Mouse (Mus musculus): ENCODE measurements around the gene Hoxa2. TPM values are rescaled to one million over a fixed set of nuclear protein-coding genes. Genes with fewer than 3 reads are reported as not detected.
A peak's percentile ranks its signal among the peaks of the same experiment; 100 is the strongest.

Gene Hoxa2
- polyA plus RNA-seq, 1 experiment from 2014 or later, result 14.4 TPM

DNA sequence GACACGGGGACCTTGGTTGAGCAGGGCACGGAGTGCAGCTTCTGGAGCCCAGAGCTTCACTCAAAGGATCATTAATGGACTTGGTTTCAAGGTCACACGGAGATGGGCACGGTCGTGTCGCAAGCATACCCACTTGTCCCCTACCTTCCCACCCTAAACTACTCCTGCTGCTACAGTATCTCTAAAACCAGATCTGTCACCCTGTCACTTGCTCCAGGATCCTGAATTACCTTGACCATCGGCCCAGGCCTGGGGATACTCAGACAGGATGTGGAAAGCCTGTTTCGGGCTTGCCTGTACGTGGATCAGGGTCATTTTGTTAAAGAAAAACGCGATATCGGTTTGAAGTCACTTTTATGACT lies 45.0 kb upstream of the Hoxa2 start:
- H3K4me3 ChIP-seq (ENCODE audit: low read depth, low read length), result peak overlapping the region; percentile 90
- 0 out of 2 replicates have a peak, but pooled peaks cover 3% of the 10 kb centered on the region for H3K4me1 ChIP-seq (ENCODE audit: insufficient read depth)
- peak overlapping the region; percentile 64 for H3K9ac ChIP-seq
- no peak for DNase-seq
- ATAC-seq (ENCODE audit: insufficient read depth), result no peak
- TF ChIP-seq CTCF (IDR thresholded peaks at IDR 0.05; ENCODE audit: low read depth), result no peak
- H3K36me3 ChIP-seq (ENCODE audit: insufficient read depth), result 0 out of 2 replicates have a peak, but pooled peaks cover 5% of the 10 kb centered on the region
- peak overlapping the region; percentile 89; the same call in 1 of the 2 replicates for H3K27ac ChIP-seq (ENCODE audit: low read depth)
- H3K9me3 ChIP-seq (ENCODE audit: low read depth, low read length), result no peaks in the 10 kb centered on the region
- H3K4me2 ChIP-seq, result peak overlapping the region; percentile 87
- H3K27me3 ChIP-seq (ENCODE audit: insufficient read depth, low read length), result peaks cover 90% of the 10 kb centered on the region
- 30% methylated on average over 12 of the region's 12 CpGs for WGBS

DNA sequence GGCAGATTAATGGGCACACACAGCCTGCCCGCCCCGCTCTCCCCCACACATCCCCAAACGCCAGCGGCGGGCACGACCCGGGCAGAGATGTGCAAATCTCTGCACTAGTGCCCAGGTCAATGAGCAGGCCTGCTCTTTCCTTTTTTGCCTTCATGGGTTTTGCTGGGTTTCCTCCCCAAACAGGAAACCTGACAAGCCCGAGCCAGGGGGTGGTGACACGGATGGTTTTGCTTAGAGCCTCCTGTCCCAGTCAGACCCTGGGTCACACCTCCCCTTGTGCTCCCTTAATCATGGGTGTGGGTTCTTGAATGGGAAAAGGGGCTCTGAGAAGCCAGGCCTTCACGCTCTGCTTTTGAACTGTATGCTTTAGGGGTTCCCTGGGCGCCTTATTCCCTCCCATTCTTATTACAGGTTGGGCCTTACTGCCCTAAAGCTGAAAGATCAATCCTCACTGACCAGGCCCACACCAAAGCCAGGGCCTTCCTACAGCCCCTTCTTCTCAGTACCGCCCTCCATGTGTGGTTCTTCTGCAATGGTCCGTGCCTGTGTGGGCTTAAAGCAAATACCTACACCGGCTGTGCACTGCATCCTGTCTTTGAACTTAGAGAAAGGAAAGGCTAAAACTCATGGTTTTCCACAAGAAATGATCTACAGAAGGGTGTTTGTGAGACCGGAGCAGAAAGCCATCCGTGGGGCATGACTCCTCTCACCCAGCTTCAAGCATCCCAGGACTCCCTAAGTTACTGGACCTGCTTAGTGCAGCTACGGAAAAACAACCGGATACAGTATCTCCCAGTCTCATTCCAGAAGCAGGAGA lies 44.4 kb upstream of the Hoxa2 start:
- H3K27me3 ChIP-seq (ENCODE audit: insufficient read depth, low read length), result peaks cover 90% of the 10 kb centered on the region
- peak overlapping the region; percentile 87 for H3K4me2 ChIP-seq
- H3K9ac ChIP-seq, result peak overlapping the region; percentile 64
- ATAC-seq (ENCODE audit: insufficient read depth), result no peak
- no peak for DNase-seq
- no peak for TF ChIP-seq CTCF (IDR thresholded peaks at IDR 0.05; ENCODE audit: low read depth)
- 0 out of 2 replicates have a peak, but pooled peaks cover 3% of the 10 kb centered on the region for H3K4me1 ChIP-seq (ENCODE audit: insufficient read depth)
- H3K27ac ChIP-seq (ENCODE audit: low read depth), result peak overlapping the region; percentile 89
- 17% methylated on average over 18 of the region's 18 CpGs for WGBS
- 0 out of 2 replicates have a peak, but pooled peaks cover 5% of the 10 kb centered on the region for H3K36me3 ChIP-seq (ENCODE audit: insufficient read depth)
- no peaks in the 10 kb centered on the region for H3K9me3 ChIP-seq (ENCODE audit: low read depth, low read length)
- peak overlapping the region; percentile 90 for H3K4me3 ChIP-seq (ENCODE audit: low read depth, low read length)

DNA sequence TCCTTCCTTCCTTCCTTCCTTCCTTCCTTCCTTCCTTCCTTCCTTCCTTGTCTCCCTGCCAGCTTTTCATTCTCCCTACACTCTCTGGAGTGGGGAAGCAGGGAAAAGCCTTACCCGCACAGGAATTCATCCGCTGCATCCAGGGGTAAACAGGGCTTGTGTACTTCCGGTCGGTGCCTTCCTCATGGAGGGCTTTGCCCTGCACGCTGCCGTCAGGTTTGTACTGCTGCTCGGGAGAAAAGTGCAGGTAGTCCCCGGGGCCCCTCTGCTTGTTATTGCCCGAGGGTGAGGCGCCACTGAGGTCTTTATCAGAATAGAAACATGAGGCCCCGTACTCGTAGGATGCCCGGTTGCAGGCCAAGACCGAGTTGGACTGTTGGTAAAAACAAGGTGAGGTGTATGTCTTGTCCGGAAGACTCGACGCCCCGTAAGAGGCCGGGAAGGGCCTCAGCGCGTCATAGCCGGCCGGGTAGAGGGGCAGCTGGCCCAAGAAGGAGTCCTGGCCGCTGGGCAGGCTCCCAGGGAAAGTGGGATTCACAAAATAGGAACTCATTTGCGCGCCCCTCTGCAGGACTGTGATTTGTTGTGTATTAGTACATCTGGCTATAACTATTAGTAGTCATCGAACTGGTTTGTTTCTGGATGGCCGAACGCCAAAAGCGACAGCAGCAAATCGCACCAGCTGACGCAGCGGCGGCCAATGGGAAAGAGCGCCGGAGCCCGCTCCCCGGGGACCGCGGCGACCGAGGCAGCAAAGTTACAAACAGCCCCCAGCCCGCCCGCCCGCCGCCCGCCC lies 43.6 kb upstream of the Hoxa2 start, which contains the start of gene Hoxa6:
TSS of gene Hoxa6 (minus strand) at position 651 of the 796 bp plus-strand sequence.
- peaks cover 90% of the 10 kb centered on the region for H3K27me3 ChIP-seq (ENCODE audit: insufficient read depth, low read length)
- peak; percentile 88 for DNase-seq
- H3K9ac ChIP-seq, result peak within 1 kb of the TSS; percentile 100

DNA sequence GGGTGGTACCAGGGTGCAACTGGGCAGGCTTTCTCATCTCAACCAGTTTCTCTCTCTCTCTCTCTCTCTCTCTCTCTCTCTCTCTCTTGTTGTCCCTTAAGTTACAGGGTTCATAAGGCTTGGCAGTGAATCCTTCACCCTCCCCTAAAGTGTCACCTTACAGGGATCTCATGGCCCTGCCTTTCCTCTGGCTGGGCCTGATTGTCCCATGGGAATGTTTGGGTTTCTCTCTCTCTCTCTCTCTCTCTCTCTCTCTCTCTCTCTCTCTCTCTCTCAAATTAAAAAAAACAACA lies 43.0 kb upstream of the Hoxa2 start:
- peak overlapping the region; percentile 87 for H3K4me2 ChIP-seq
- 0 out of 2 replicates have a peak, but pooled peaks cover 3% of the 10 kb centered on the region for H3K4me1 ChIP-seq (ENCODE audit: insufficient read depth)
- H3K27ac ChIP-seq (ENCODE audit: low read depth), result peak overlapping the region; percentile 83
- peaks cover 89% of the 10 kb centered on the region for H3K27me3 ChIP-seq (ENCODE audit: insufficient read depth, low read length)
- no peaks in the 10 kb centered on the region for H3K9me3 ChIP-seq (ENCODE audit: low read depth, low read length)
- DNase-seq (peak; percentile 50), ATAC-seq (ENCODE audit: insufficient read depth) (no peak)
- no peak for TF ChIP-seq CTCF (IDR thresholded peaks at IDR 0.05; ENCODE audit: low read depth)
- peak overlapping the region; percentile 90 for H3K4me3 ChIP-seq (ENCODE audit: low read depth, low read length)
- H3K36me3 ChIP-seq (ENCODE audit: insufficient read depth), result peaks cover 8% of the 10 kb centered on the region; the same call in 1 of the 2 replicates
- H3K9ac ChIP-seq, result peak overlapping the region; percentile 100

More for the DNA sequence above, 43.6 kb upstream of the Hoxa2 start, which contains the start of gene Hoxa6:
- no peak for ATAC-seq (ENCODE audit: insufficient read depth)
- Histone ChIP-seq H3K4me3 (ENCODE audit: low read depth, low read length) (peak within 1 kb of the TSS; percentile 90), H3K4me2 (peak within 1 kb of the TSS; percentile 87), H3K27ac (ENCODE audit: low read depth) (peak within 1 kb of the TSS; percentile 89), H3K9me3 (ENCODE audit: low read depth, low read length) (no peaks in the 10 kb centered on the region), H3K36me3 (ENCODE audit: insufficient read depth) (peaks cover 7% of the 10 kb centered on the region; the same call in 1 of the 2 replicates), H3K4me1 (ENCODE audit: insufficient read depth) (0 out of 2 replicates have a peak, but pooled peaks cover 3% of the 10 kb centered on the region)
- WGBS, result 1% methylated on average over 47 of the region's 47 CpGs
- no peak for TF ChIP-seq CTCF (IDR thresholded peaks at IDR 0.05; ENCODE audit: low read depth)

DNA sequence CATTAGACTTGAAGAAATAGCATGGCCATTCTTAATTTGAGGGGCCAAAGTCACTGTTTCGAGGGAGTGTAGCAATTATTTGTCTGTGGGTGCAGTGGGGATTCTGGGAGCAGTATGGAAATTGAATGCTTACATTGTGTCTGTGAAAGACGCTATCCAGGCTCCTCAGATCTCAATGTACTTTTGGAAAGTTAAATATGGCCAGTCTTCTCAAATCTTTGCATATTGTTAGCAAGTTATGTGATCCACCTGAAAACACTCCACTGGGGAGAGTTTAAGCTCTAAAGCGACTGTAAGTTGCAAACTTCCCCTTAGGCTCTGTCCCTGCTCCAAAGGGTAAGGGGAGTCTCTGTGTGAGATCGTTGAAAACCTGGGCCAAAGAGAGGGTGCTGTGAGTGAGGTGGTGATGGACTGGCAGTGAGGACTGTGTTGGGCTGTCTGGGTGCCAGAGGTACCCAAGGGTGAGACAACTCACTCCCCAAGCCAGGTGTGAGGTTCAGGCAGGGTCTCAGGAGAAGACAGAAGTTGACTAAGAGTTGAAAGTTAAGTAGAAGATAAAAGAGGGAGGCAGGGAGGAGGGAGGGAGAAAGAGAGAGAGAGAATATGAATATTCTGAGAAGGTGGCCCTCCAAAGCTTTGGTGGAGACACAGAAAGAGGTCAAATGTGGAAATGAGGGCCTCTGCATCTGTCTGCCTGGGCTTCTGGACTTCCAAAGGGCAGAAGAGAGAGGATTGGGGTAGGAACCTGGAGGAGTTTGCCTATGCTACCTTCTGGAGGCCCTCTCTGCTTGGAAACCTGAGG lies 42.5 kb upstream of the Hoxa2 start:
- WGBS, result 25% methylated on average over 4 of the region's 4 CpGs
- Histone ChIP-seq H3K4me2 (peak overlapping the region; percentile 87), H3K9ac (peak overlapping the region; percentile 100), H3K27ac (ENCODE audit: low read depth) (peak overlapping the region; percentile 83), H3K9me3 (ENCODE audit: low read depth, low read length) (no peaks in the 10 kb centered on the region), H3K27me3 (ENCODE audit: insufficient read depth, low read length) (peaks cover 87% of the 10 kb centered on the region), H3K36me3 (ENCODE audit: insufficient read depth) (peaks cover 13% of the 10 kb centered on the region; the same call in 1 of the 2 replicates), H3K4me3 (ENCODE audit: low read depth, low read length) (peak overlapping the region; percentile 90), H3K4me1 (ENCODE audit: insufficient read depth) (0 out of 2 replicates have a peak, but pooled peaks cover 3% of the 10 kb centered on the region)
- ATAC-seq (ENCODE audit: insufficient read depth), result no peak
- TF ChIP-seq CTCF (IDR thresholded peaks at IDR 0.05; ENCODE audit: low read depth), result no peak
- DNase-seq, result peak; percentile 39
